Mouse (Mus musculus) spleen, postnatal 36 days (tissue): Measurements from ENCODE around the gene Kif26a.

Experiments
- DNase-seq, 2 experiments: peaks; one replicate each; pipeline ENCODE4 v3.0.0; 2022; ENCODE audit warnings: low spot score in 2 of 2, mixed read lengths in 1 of 2

Gene Kif26a

GRCm38 (mm10) chr12:112145875-112146651, at the start of gene Kif26a:
TSS of gene Kif26a (plus strand) at chr12:112146208.
- no peak for DNase-seq

GRCm38 (mm10) chr12:112096733-112097117, 49.3 kb upstream of the Kif26a start:
- no peak for DNase-seq

GRCm38 (mm10) chr12:112100106-112100505, 45.9 kb upstream of the Kif26a start:
- DNase-seq = no peak

- DNase-seq = no peak
These were observed 45.0 kb upstream of the Kif26a start for GRCm38 (mm10) chr12:112101045-112101444.

GRCm38 (mm10) chr12:112103179-112103578, 42.8 kb upstream of the Kif26a start:
- no peak for DNase-seq

- DNase-seq = no peak
These were observed 41.1 kb upstream of the Kif26a start for GRCm38 (mm10) chr12:112104890-112105289.

GRCm38 (mm10) chr12:112106541-112106971, 39.5 kb upstream of the Kif26a start, which contains the start of gene Aspg:
TSS of gene Aspg (plus strand) at chr12:112106679.
- no peak for DNase-seq

- no peak for DNase-seq
These were observed 38.3 kb upstream of the Kif26a start for GRCm38 (mm10) chr12:112107685-112108084.

GRCm38 (mm10) chr12:112108696-112109445, 37.1 kb upstream of the Kif26a start:
- DNase-seq = no peak

GRCm38 (mm10) chr12:112109701-112110100, 36.3 kb upstream of the Kif26a start:
- no peak for DNase-seq

GRCm38 (mm10) chr12:112111323-112111722, 34.7 kb upstream of the Kif26a start:
- no peak for DNase-seq

- DNase-seq = no peak
These were observed 33.8 kb upstream of the Kif26a start for GRCm38 (mm10) chr12:112112235-112112634.

- DNase-seq = no peak
These were observed 33.2 kb upstream of the Kif26a start for GRCm38 (mm10) chr12:112112686-112113396.

- DNase-seq = peak; percentile 49 to 51
These were observed 32.3 kb upstream of the Kif26a start for GRCm38 (mm10) chr12:112113710-112114109.

GRCm38 (mm10) chr12:112117006-112117405, 29.0 kb upstream of the Kif26a start:
- no peak for DNase-seq

- DNase-seq = no peak
These were observed 28.4 kb upstream of the Kif26a start for GRCm38 (mm10) chr12:112117649-112118048.

GRCm38 (mm10) chr12:112121188-112121587, 24.8 kb upstream of the Kif26a start:
- no peak for DNase-seq

- DNase-seq = no peak
These were observed 20.1 kb upstream of the Kif26a start for GRCm38 (mm10) chr12:112125903-112126302.

GRCm38 (mm10) chr12:112126931-112127635, 18.9 kb upstream of the Kif26a start:
- no peak for DNase-seq

- DNase-seq = no peak
These were observed 17.5 kb upstream of the Kif26a start for GRCm38 (mm10) chr12:112128526-112128925.

GRCm38 (mm10) chr12:112129300-112129856, 16.6 kb upstream of the Kif26a start:
- no peak for DNase-seq
